Mouse (Mus musculus): Measurements from ENCODE around the gene 2310061I04Rik.

2310061I04Rik gene

DNA sequence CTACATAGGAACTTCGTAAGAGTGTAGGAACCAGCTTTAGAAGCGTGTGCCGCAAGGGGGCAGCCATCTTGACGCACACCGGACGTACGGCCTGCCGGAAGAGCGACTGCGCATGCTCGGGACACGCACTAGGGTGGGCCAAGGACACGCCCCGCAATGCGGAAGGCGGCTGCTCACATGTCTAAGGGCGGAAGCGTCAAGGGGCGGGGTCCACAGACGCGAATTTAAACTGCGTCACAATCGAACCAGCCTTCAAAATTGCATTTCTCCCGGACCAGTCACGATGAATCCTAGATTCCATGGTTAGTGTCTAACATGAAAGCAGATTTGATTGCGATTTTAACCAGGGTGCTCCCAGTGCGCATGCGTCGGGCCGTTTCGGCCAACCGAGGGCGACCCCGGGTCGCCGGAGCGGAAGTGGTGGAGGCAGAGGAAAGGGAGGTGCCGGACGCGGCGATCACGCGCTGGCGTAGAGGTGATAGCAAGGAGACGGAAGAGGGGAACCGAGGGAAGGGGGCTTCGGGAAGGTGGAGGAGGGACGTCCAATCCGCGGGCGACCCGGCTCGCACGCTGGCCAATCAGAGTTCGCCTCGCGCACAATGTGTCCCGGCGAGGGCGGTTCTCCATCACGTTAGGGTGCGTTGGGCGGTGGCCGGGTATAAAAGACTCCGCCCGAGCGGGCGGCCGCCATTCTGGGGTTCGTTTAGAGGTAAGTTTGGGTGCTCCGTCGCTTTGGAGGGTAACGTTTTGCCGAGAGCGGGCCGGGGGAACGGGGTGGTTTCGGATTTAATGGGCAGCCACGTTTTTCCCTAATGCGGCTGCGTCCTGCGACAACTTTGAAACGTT lies 19.3 kb upstream of the 2310061I04Rik start, which contains the start of the genes Mrps18b and Ppp1r10:
TSS of gene Mrps18b (minus strand) at position 93 of the 846 bp plus-strand sequence.
TSS of gene Ppp1r10 (plus strand) at position 138 of the 846 bp plus-strand sequence.
- peak; percentile 100 for DNase-seq (ENCODE audit: low read depth, low spot score)

DNA sequence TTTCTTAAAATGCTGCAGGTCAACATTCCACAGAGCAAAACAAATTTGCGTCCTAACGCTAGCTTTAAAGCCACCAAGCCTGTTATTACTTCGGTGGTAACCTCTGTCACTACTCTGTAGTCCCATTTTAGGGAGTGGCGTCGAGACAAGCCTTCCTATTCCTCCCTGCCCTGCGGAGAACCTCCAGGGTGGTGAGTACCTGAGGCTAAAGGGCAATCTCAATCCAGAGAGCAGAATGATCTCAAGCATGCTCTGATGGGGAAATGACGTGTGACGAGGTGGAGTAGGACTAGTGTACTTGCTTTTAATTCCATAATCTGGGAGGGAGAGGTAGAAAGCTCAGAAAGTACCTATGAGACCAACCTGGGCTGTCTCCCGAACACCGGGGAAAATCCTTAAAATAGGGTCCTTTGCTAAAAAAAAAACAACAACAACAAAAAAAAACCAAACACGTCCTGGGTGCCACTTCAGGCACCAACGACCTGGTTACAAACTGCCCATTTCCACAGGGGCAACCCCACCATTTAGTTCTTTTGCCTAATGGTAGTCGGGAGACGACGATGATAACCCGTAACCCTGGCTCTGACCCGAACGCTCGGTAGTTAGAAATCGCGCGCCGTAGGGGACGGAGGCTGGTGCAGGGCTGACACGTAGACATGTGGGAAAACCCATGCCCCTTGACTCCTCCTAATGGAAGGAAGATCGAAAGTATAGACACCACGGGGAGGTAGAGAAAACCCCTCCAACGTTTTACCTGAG lies 18.5 kb upstream of the 2310061I04Rik start:
- DNase-seq (ENCODE audit: low read depth, low spot score), result peak; percentile 35

DNA sequence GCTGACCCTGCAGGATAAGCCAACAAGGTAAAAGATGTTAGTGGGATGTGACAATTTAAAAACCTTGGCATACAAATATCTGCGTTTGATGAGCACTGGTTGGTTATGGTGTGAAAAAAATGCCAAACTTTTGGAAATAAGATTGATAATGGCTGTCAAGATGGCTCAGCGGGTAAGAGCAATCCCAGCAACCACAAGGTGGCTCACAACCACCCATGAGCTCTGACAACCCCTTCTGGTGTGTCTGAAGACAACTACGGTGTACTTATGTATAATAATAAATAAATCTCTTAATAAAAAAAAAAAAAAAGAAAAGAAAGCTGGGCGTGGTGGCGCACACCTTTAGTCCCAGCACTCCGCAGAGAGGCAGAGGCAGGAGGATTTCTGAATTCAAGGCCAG lies 17.7 kb upstream of the 2310061I04Rik start:
- DNase-seq (ENCODE audit: low read depth, low spot score), result no peak

DNA sequence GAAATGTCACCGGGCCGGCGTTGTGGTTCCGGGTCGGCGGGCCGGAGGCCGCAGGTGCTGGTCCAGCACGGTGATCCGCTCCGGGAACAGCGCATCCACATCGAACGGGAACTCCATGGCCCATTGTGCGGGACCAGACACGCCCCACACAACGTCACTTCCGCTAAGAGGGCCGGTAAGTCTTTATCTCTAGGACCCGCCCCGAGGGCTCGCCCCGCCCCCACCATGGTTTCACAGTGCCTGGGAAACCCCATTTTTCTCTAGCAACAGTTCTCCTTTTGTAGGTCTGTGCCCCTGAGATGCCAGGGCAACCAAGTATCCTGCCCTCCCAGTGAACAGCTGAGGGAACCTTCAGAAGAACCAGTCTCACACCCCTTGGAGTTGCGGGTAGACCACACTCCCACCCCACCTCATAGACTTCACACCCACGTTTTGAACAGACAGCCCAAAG lies 12.7 kb upstream of the 2310061I04Rik start, which contains the start of gene Atat1:
TSS of gene Atat1 (minus strand) at position 157 of the 451 bp plus-strand sequence.
- peak; percentile 96 for DNase-seq (ENCODE audit: low read depth, low spot score)

DNA sequence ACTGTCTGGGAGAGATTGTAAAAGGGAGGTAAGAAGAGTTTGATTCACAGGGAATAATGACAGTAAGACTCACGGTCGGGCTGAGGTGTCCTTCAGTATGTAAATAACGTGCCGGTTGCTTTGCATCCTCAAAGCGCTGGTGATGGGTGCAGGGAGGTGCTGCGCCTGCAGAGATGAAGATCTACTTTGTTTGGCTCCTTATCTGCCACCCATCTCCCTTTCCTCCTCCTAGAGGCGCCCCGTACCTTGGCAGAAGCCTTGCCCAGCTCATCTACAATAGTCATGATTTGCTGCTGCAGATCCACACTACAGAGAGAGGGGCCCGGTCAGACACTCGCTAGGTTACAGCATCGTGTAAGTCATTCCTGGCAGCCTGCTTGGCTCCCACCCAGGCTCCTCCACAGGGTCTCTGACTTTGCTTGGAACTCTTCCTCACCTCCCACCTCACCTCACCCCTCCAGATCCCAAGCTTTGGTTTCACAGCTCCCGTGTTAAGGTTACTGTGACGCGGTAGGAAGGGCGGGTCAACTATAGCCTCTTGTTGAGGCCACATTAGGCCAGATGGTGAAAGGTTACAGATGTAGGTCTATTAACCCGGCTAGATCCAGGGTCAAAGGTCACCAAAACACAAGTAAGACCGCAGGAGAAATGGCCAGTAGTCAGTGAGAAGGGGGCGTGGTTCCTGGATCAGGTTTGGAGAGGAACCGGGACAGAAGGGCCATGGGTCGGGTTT lies 12.1 kb upstream of the 2310061I04Rik start:
- no peak for DNase-seq (ENCODE audit: low read depth, low spot score)

DNA sequence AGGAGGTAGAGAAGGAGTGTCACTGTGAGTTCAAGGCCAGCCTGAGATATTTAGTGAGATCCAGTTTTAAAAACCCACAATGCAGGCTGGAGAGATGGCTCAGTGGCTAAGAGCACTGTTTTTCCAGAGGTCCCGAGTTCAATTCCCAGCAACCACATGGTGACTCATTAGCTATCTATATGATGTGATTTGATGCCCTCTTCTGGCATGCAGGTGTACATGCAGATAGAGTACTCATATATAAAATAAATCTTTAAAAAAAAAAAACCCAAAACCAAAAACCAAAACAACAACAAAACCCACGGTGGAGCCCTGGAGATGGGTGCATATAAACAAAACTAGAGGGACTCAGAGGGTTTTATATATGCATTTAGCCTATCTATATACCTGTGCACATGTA lies 10.4 kb upstream of the 2310061I04Rik start:
- DNase-seq (ENCODE audit: low read depth, low spot score), result no peak

DNA sequence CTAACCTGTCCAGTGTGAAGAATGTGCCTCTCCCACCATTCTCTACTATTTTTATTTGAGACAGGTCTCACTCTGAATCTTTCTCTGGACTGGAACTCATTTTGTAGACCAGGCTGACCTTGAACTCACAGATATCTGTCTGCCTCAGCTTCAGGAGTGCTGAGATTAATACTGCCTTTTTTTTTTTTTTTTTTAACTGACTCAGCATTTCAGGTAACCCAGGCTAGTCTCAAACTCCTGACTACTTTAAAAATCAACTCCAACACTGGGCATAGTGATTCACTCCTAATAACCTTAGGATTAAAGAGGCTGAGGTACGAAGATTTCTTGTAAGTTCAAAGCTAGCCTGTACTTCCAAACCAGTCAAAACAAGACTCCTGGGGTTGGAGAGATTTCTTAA lies 8.4 kb upstream of the 2310061I04Rik start:
- DNase-seq (ENCODE audit: low read depth, low spot score), result no peak

DNA sequence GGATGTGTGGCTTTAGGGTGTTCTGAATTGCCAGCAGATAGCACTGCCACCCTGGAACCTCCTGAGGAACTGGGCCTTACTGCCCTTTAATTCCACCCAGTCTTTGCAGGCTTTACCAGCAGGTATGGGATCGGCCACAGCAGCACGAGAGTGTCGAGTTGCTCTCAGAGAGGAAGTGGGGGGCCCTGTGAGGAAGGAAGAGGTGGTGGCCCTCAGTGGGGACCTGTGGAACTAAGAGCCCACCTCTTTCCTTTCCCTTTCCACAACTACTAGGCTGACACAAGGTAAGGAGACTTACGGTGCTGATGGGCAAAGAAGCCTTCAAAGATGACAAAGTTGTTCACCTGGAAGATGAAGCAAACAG lies 6.7 kb upstream of the 2310061I04Rik start:
- no peak for DNase-seq (ENCODE audit: low read depth, low spot score)

DNA sequence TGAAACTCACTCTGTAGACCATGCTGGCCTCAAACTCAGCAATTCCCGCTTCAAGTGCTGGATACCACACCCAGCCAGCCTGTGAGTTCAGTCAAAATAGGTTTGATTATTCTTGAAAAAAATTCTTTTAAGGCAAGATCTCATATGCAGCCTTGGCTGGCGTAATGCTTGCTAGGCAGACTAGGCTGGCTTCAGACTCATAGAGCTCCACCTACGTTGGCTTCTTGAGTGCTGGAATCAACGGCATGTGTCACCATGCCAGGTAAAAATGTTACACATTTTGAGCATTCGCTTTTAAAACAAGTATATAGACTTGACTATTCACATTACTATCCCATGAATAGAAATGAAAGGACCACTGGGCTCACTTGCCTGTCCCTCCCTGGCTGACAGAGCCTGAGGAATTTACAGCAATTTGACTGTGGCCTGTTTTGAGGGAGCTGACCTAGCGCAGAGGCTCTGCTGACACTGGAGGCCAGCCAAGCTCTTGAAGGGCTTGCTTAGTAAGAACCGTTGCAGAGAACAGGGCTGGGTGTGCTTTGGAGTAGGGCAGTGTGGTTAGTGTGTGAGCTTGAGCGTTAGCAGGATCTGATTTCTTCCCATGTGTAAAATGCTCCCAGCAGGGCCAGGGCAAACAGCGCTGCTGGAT lies 6.2 kb upstream of the 2310061I04Rik start:
- peak; percentile 53 for DNase-seq (ENCODE audit: low read depth, low spot score)

DNA sequence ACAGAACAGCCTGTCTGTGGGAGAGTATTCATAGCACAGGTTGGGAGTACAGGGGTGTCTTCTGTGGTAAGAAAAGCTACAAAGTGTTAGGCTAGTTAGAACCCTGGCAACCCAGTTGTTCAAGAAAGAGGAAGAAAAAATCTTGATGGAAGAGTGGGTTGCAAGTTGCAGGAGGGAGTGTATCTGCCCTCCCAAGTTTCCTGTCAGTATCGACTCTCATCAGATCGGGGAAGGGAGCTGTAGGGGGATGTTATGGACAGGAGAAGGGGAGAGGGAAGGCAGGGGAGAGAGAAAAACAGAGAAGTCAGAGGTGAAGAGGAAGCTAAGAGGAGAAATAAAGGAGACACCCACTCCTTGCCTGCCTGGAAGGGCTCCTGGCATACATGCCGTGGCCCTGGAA lies 3.4 kb upstream of the 2310061I04Rik start:
- DNase-seq (ENCODE audit: low read depth, low spot score), result peak; percentile 35

DNA sequence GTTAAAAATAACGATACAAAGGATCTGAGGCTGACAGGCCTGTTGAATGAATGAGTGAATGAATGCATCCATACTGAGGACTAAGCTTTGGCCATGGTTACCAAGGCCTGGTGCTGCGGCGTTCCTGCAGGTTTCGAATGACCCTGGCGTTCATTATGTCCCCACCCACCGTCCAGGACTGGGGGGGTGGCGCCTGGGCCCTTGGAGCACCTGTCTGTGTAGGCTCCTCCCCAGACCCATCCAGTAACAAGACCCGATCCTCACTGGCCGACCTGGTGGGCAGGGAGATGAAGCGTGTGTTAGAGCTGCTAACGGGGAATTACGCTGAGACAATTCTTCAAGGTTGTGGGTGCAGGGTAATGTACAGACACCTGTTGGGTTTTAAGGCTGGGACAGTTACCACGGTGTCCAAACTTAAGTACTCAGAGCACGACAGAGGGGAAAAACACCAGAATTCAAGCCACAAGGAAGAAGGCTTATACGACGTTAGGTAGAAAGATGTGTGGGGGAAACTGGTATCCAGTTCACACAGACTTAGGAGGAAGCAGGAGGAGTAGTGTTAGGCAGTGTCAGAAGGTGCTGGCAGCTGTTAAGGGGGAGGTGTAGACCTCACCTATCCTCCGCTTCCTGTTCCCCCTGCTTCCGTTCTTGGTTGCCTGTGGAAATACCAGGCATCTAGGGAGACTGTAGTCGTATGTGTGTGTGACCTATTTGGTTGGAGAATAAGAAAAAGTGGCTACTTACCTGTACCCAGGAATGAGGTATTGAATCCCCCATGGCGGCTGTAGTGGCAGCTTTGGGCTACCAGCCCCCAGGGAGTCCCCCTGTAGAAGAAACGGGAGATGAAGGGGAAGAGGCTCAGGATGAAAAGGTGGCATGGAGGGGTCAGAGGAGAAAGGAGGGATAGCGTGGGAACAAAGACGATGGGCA lies 678 bp upstream of the 2310061I04Rik start:
- DNase-seq (ENCODE audit: low read depth, low spot score), result peak; percentile 49

DNA sequence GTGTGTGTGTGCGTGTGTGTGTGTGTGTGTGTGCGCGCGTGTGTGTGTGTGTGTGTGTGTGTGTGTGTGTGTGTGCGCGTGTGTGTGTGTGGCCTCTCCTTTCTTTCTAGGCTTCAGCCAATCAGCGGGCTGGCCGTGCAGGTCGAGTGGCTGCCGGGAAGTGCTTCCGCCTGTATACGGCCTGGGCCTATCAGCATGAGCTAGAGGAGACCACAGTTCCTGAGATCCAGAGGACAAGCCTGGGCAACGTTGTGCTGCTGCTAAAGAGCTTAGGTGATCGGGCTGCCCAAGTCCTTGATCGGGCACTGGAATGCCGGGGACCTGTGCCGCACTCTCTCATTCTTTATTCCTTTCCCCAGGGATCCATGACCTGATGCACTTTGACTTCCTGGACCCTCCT lies 9.5 kb downstream of the 2310061I04Rik start:
- no peak for DNase-seq (ENCODE audit: low read depth, low spot score)

DNA sequence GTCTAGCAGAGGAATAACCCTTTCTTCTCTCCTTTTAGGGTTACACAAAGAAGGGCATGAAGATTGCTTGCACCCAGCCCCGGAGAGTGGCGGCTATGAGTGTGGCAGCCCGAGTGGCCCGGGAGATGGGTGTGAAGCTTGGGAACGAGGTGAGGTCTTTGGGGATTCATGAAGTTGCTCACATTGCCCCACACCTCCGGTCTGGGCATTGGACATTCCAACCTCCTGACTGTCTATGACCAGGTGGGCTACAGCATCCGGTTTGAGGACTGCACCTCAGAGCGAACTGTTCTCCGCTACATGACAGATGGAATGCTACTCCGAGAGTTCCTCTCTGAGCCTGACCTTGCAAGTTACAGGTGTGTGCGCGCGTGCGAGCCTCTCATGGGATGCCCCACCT lies 13.5 kb downstream of the 2310061I04Rik start:
- no peak for DNase-seq (ENCODE audit: low read depth, low spot score)

DNA sequence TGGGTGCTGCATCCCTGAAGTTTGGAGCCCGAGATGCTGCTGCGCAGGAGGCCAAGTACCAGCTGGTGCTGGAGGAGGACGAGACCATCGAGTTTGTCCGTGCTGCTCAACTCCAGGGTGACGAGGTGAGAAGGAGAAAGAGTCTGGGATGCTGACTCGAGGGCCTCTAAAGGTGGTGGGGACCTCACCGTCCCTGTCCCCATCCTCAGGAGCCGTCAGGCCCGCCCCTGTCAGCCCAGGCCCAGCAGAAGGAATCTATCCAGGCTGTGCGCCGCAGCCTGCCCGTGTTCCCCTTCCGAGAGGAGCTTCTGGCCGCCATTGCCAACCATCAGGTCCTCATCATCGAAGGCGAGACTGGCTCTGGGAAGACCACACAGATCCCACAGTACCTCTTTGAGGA lies 14.3 kb downstream of the 2310061I04Rik start:
- no peak for DNase-seq (ENCODE audit: low read depth, low spot score)

DNA sequence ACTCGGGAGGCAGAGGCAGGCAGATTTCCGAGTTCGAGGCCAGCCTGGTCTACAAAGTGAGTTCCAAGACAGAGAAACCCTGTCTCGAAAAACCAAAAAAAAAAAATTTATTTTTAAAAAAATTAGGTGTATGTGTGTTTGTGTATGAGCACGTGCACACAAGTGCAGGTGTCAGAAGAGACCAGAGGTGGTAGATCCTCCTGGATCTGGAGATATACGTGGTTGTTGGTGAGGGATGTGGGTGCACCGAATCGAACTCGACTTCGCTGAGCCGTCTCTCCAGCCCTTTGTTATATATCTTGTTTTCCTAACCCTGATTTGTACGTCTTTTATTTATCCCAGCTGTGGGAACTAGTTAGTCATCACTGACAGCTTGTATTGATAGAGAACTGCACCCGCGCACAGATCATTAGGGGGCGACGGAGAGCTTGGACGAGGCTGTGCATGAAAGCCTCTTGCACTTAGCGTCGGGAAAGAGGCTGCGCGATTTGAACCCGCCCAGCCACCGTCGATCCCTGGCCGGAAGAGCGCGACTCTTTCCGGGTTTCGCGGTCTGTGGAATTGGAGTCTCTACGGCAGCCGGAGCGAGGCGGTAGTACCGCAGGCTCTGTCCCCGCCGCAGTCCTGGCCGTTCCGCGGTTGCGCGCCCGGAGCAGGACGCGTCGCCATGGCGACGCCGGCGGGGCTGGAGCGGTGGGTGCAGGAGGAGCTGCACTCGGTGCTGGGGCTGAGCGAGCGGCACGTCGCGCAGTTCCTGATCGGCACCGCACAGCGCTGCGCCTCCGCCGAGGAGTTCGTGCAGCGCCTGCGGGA lies 17.8 kb downstream of the 2310061I04Rik start, which contains the start of gene Dhx16:
TSS of gene Dhx16 (plus strand) at position 575 of the 813 bp plus-strand sequence.
- DNase-seq (ENCODE audit: low read depth, low spot score), result peak; percentile 99

DNA sequence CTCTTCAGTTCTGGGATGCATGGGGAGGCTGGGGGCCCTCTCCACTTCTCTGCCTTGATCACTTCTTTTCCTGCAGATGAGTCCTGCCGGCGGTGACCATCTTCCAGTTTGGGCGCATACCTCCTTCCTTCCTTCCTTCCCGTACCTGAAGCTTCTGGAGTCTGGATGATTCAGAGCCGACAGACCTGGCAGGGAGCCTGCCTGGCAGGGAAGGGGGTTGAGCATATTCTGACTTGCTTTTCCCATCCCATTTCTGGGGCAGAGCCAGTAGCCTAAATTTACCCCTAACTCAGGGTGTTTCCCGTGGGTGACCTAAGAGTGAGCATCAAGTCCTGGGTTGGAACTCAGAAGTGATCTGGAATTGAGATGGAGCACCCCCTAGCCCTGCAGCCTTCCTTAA lies 22.5 kb downstream of the 2310061I04Rik start:
- DNase-seq (ENCODE audit: low read depth, low spot score), result peak; percentile 82

DNA sequence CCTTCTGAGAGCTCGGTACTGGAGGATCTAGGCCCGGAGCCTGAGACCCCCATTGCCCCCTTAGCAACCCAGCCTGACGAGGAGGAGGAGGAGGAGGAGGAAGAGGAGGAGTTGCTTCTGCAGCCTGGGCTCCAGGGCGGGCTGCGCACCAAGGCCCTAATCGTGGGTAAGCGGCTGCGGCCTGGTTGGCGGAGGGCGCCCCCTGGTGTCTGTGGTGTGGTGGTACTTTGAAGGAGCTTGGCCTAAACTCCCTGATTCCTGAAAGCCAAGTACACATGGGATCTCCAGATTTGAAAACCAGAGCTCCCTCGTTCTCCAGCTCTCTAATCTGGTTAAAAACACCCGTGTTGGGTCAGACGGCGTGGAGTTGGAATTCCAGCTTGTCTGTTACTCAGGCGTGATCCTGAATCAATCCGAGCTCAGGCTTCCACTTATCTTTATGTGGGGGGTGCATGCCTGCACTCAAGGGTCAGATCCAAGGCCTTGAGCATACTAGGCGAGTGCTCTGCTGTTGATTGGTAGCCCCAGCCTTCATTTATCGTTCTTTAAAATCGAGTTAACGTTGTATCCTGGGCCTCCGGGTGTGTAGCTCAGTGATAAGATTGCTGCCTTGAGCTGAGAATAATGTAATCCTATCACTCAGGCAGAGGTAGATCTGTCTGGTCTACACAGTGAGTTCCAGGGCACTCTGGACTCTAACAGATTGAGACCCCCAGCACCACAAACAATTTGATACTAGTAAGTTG lies 23.3 kb downstream of the 2310061I04Rik start:
- peak; percentile 92 for DNase-seq (ENCODE audit: low read depth, low spot score)

DNA sequence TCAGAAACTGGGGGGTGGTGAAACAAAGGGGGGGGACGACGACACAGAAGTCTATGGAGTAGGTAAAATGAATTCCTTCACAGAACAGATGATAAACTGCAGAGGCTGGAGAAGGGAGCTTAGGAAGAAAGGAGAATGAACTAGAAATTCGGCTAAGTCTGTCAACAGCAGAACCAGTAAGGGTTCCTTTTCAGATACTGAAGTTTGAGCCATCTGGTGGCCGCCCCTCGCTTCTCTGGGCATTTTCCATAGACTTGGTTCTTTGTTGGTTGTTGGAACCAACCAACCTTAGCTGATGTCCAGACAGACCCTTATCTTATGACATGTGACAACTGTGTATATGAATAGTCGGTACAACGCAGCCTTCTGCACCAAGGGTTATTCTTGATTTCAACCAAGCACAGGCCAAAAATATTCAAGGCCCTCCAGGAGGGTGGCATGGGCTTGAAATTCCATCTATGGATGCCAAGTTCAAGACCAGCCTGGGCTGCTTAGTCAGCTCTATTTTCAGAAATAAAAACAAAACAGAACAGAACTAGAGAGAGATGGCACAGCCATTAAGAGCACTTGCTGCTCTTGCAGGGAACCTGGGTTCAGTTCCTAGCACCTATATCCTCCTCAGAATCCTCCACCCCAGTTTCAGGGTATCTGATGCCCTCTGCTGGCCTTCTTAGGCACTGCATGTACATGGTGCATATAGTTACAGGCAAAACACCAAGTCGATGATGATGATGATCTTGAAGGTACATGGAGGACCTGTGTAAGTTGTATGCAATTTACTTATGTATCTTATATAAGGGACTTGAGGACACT lies 26.1 kb downstream of the 2310061I04Rik start:
- DNase-seq (ENCODE audit: low read depth, low spot score), result no peak

All from brain, adult 2 months (tissue).